Mouse (Mus musculus): ENCODE data around the gene Fgfr2. TPM values are rescaled to one million over a fixed set of nuclear protein-coding genes. Genes with fewer than 3 reads are reported as not detected.

Gene Fgfr2
- polyA plus RNA-seq, 1 experiment from 2014 or later: 92.5 TPM

- WGBS: 39% methylated on average over 17 of the region's 17 CpGs
- Histone ChIP-seq H3K9me3 (no peaks in the 10 kb centered on the region), H3K27me3 (ENCODE audit: insufficient read depth, poor library complexity, severe bottlenecking) (no peaks in the 10 kb centered on the region), H3K27ac (peak overlapping the region; percentile 87), H3K36me3 (peaks cover 84% of the 10 kb centered on the region), H3K4me1 (replicated peaks) (peaks cover 50% of the 10 kb centered on the region), H3K4me3 (peak overlapping the region; percentile 2; the same call in 1 of the 2 replicates)
- peak; percentile 76 for DNase-seq (ENCODE audit: low spot score)
These were observed 2372.2 kb downstream of the Fgfr2 start for GRCm38 (mm10) chr7:130750752-130751490.

GRCm38 (mm10) chr7:130749165-130749564, 2374.0 kb downstream of the Fgfr2 start:
- Histone ChIP-seq H3K27me3 (ENCODE audit: insufficient read depth, poor library complexity, severe bottlenecking) (no peaks in the 10 kb centered on the region), H3K27ac (peak overlapping the region; percentile 87), H3K4me1 (replicated peaks) (peaks cover 46% of the 10 kb centered on the region), H3K36me3 (peaks cover 85% of the 10 kb centered on the region), H3K4me3 (no peak overlapping the region), H3K9me3 (no peaks in the 10 kb centered on the region)
- 91% methylated on average over 4 of the region's 4 CpGs for WGBS
- no peak for DNase-seq (ENCODE audit: low spot score)

- no peak overlapping the region for H3K27ac ChIP-seq
- no peaks in the 10 kb centered on the region for H3K27me3 ChIP-seq (ENCODE audit: insufficient read depth, poor library complexity, severe bottlenecking)
- no peaks in the 10 kb centered on the region for H3K9me3 ChIP-seq
- no peak for DNase-seq (ENCODE audit: low spot score)
- 90% methylated on average over 9 of the region's 9 CpGs for WGBS
- no peak overlapping the region for H3K4me3 ChIP-seq
- H3K4me1 ChIP-seq (replicated peaks): peaks cover 7% of the 10 kb centered on the region
- H3K36me3 ChIP-seq: peaks cover 99% of the 10 kb centered on the region
These were observed 2379.7 kb downstream of the Fgfr2 start for GRCm38 (mm10) chr7:130743239-130744025.

GRCm38 (mm10) chr7:130741099-130741498, 2382.1 kb downstream of the Fgfr2 start:
- Histone ChIP-seq H3K27ac (no peak overlapping the region), H3K27me3 (ENCODE audit: insufficient read depth, poor library complexity, severe bottlenecking) (no peaks in the 10 kb centered on the region), H3K9me3 (no peaks in the 10 kb centered on the region), H3K4me3 (no peak overlapping the region), H3K4me1 (replicated peaks) (no peaks in the 10 kb centered on the region), H3K36me3 (peaks cover 100% of the 10 kb centered on the region)
- WGBS: 86% methylated on average over 4 of the region's 4 CpGs
- no peak for DNase-seq (ENCODE audit: low spot score)

- Histone ChIP-seq H3K36me3 (peaks cover 87% of the 10 kb centered on the region), H3K9me3 (no peaks in the 10 kb centered on the region)
These were observed 2388.9 kb downstream of the Fgfr2 start for GRCm38 (mm10) chr7:130734195-130734787.

GRCm38 (mm10) chr7:130733423-130733822, 2389.7 kb downstream of the Fgfr2 start:
- Histone ChIP-seq H3K4me1 (replicated peaks) (0 out of 2 replicates have a peak, but pooled peaks cover 4% of the 10 kb centered on the region), H3K27ac (no peak overlapping the region), H3K27me3 (ENCODE audit: insufficient read depth, poor library complexity, severe bottlenecking) (no peaks in the 10 kb centered on the region), H3K9me3 (no peaks in the 10 kb centered on the region), H3K4me3 (no peak overlapping the region), H3K36me3 (peaks cover 87% of the 10 kb centered on the region)
- no peak for DNase-seq (ENCODE audit: low spot score)
- 92% methylated on average over 8 of the region's 8 CpGs for WGBS

More at GRCm38 (mm10) chr7:130734195-130734787, 2388.9 kb downstream of the Fgfr2 start:
- 95% methylated on average over 2 of the region's 2 CpGs for WGBS
- Histone ChIP-seq H3K27me3 (ENCODE audit: insufficient read depth, poor library complexity, severe bottlenecking) (no peaks in the 10 kb centered on the region), H3K27ac (no peak overlapping the region), H3K4me1 (replicated peaks) (0 out of 2 replicates have a peak, but pooled peaks cover 4% of the 10 kb centered on the region), H3K4me3 (no peak overlapping the region)
- DNase-seq (ENCODE audit: low spot score): no peak

GRCm38 (mm10) chr7:130732908-130733307, 2390.2 kb downstream of the Fgfr2 start:
- H3K4me1 ChIP-seq (replicated peaks): 0 out of 2 replicates have a peak, but pooled peaks cover 4% of the 10 kb centered on the region
- H3K36me3 ChIP-seq: peaks cover 87% of the 10 kb centered on the region
- no peak for DNase-seq (ENCODE audit: low spot score)
- 76% methylated on average over 6 of the region's 6 CpGs for WGBS
- H3K27ac ChIP-seq: no peak overlapping the region
- H3K4me3 ChIP-seq: no peak overlapping the region
- no peaks in the 10 kb centered on the region for H3K27me3 ChIP-seq (ENCODE audit: insufficient read depth, poor library complexity, severe bottlenecking)
- no peaks in the 10 kb centered on the region for H3K9me3 ChIP-seq

GRCm38 (mm10) chr7:130731792-130732191, 2391.4 kb downstream of the Fgfr2 start:
- 85% methylated on average over 7 of the region's 7 CpGs for WGBS
- Histone ChIP-seq H3K4me1 (replicated peaks) (0 out of 2 replicates have a peak, but pooled peaks cover 9% of the 10 kb centered on the region), H3K36me3 (peaks cover 85% of the 10 kb centered on the region)

GRCm38 (mm10) chr7:130727560-130727959, 2395.6 kb downstream of the Fgfr2 start:
- no peaks in the 10 kb centered on the region for H3K27me3 ChIP-seq (ENCODE audit: insufficient read depth, poor library complexity, severe bottlenecking)
- H3K36me3 ChIP-seq: peaks cover 86% of the 10 kb centered on the region
- no peaks in the 10 kb centered on the region for H3K9me3 ChIP-seq
- no peak overlapping the region for H3K4me3 ChIP-seq
- peak overlapping the region; percentile 45; the same call in 1 of the 2 replicates for H3K27ac ChIP-seq
- WGBS: 93% methylated on average over 4 of the region's 4 CpGs
- DNase-seq (ENCODE audit: low spot score): no peak
- H3K4me1 ChIP-seq (replicated peaks): 0 out of 2 replicates have a peak, but pooled peaks cover 8% of the 10 kb centered on the region

More at GRCm38 (mm10) chr7:130731792-130732191, 2391.4 kb downstream of the Fgfr2 start:
- Histone ChIP-seq H3K27ac (no peak overlapping the region), H3K27me3 (ENCODE audit: insufficient read depth, poor library complexity, severe bottlenecking) (no peaks in the 10 kb centered on the region), H3K9me3 (no peaks in the 10 kb centered on the region), H3K4me3 (no peak overlapping the region)
- no peak for DNase-seq (ENCODE audit: low spot score)

- Histone ChIP-seq H3K27me3 (ENCODE audit: insufficient read depth, poor library complexity, severe bottlenecking) (no peaks in the 10 kb centered on the region), H3K27ac (peak overlapping the region; percentile 45; the same call in 1 of the 2 replicates), H3K36me3 (peaks cover 93% of the 10 kb centered on the region), H3K9me3 (no peaks in the 10 kb centered on the region), H3K4me1 (replicated peaks) (peaks cover 13% of the 10 kb centered on the region), H3K4me3 (no peak overlapping the region)
- no peak for DNase-seq (ENCODE audit: low spot score)
- WGBS: 73% methylated on average over 8 of the region's 8 CpGs
These were observed 2396.3 kb downstream of the Fgfr2 start for GRCm38 (mm10) chr7:130726724-130727422.

- Histone ChIP-seq H3K27ac (no peak overlapping the region), H3K27me3 (ENCODE audit: insufficient read depth, poor library complexity, severe bottlenecking) (no peaks in the 10 kb centered on the region), H3K4me1 (replicated peaks) (peaks cover 19% of the 10 kb centered on the region), H3K4me3 (no peak overlapping the region), H3K9me3 (no peaks in the 10 kb centered on the region), H3K36me3 (peaks cover 92% of the 10 kb centered on the region)
- DNase-seq (ENCODE audit: low spot score): no peak
- WGBS: 87% methylated on average over 3 of the region's 3 CpGs
These were observed 2397.0 kb downstream of the Fgfr2 start for GRCm38 (mm10) chr7:130726185-130726584.

- H3K4me1 ChIP-seq (replicated peaks): peaks cover 39% of the 10 kb centered on the region
- peak overlapping the region; percentile 87 for H3K27ac ChIP-seq
- peaks cover 72% of the 10 kb centered on the region for H3K36me3 ChIP-seq
- H3K9me3 ChIP-seq: no peaks in the 10 kb centered on the region
- no peak for DNase-seq (ENCODE audit: low spot score)
- WGBS: 67% methylated on average over 9 of the region's 9 CpGs
- no peaks in the 10 kb centered on the region for H3K27me3 ChIP-seq (ENCODE audit: insufficient read depth, poor library complexity, severe bottlenecking)
- no peak overlapping the region for H3K4me3 ChIP-seq
These were observed 2402.4 kb downstream of the Fgfr2 start for GRCm38 (mm10) chr7:130720646-130721335.

Measured in hindbrain, embryonic 10.5 days (tissue).